Mouse (Mus musculus) midbrain, embryonic 14.5 days (tissue): Measurements from ENCODE around the gene Ctss. TPM values are rescaled to one million over a fixed set of nuclear protein-coding genes. Genes with fewer than 3 reads are reported as not detected.

Experiments
- ATAC-seq: fragments of 200-750 bp; cut with Nextera tagmentation; 2 replicates; pipeline ENCODE4 v1.8.0; 2017; ENCODE audit warnings: moderate number of reproducible peaks, moderate library complexity; ENCODE audit not compliant: low FRiP score, low TSS enrichment
- DNase-seq: peaks from one replicate; pipeline ENCODE4 v3.0.0-alpha.2; 2015
- H3K27ac ChIP-seq: fragments of 300-500 bp; sonication (generic); replicated peaks from 2 replicates; pipeline ENCODE4 v1.5.1; 2014; ENCODE audit warnings: mild to moderate bottlenecking, low read depth, low read length, moderate library complexity
- H3K27me3 ChIP-seq: fragments of 300-500 bp; sonication (generic); 2 replicates; pipeline ENCODE4 v1.6.1; 2014; ENCODE audit warnings: low read length, control low read depth, mixed read lengths; ENCODE audit not compliant: control insufficient read depth, insufficient read depth
- H3K36me3 ChIP-seq: fragments of 300-500 bp; sonication (generic); 2 replicates; pipeline ENCODE4 v1.6.1; 2014; ENCODE audit warnings: low read length, control low read depth; ENCODE audit not compliant: control insufficient read depth, insufficient read depth
- H3K4me1 ChIP-seq: fragments of 300-500 bp; sonication (generic); 2 replicates; pipeline ENCODE4 v1.6.1; 2014; ENCODE audit warnings: mild to moderate bottlenecking, antibody characterized with exemption, low read length, control low read depth; ENCODE audit not compliant: control insufficient read depth, insufficient read depth
- H3K4me2 ChIP-seq: fragments of 300-500 bp; sonication (generic); 2 replicates; pipeline ENCODE4 v1.6.1; 2014; ENCODE audit warnings: mild to moderate bottlenecking, low read length, moderate library complexity
- H3K4me3 ChIP-seq: fragments of 300-500 bp; sonication (generic); replicated peaks from 2 replicates; pipeline ENCODE4 v1.5.1; 2014; ENCODE audit warnings: low read depth, low read length
- H3K9ac ChIP-seq: fragments of 300-500 bp; sonication (generic); replicated peaks from 2 replicates; pipeline ENCODE4 v1.6.1; 2014; ENCODE audit warnings: mild to moderate bottlenecking, low read length, moderate library complexity
- H3K9me3 ChIP-seq: fragments of 300-500 bp; sonication (generic); 2 replicates; pipeline ENCODE4 v1.6.1; 2016; ENCODE audit warnings: low read length, control low read depth, mixed read lengths; ENCODE audit not compliant: control insufficient read depth
- WGBS: fragments of 180-500 bp; shearing (Covaris S2); extraction: QIAGEN DNeasy Blood & Tissue Kit; methylation state at CpG from one replicate; pipeline ENCODE4 v1.1.7; 2014; 5-methylcytosine and 5-hydroxymethylcytosine counted together
- polyA plus RNA-seq: library from polyadenylated mRNA; unstranded; fragments of >200 nt; fragmentation: Nextera tagmentation; extraction: Ambion mirVana; gene quantifications from 2 replicates; pipeline ENCODE4 v1.2.1, GENCODE M21; 2014

Gene Ctss
- polyA plus RNA-seq, 1 experiment from 2014 or later: 17.1 TPM

DNA sequence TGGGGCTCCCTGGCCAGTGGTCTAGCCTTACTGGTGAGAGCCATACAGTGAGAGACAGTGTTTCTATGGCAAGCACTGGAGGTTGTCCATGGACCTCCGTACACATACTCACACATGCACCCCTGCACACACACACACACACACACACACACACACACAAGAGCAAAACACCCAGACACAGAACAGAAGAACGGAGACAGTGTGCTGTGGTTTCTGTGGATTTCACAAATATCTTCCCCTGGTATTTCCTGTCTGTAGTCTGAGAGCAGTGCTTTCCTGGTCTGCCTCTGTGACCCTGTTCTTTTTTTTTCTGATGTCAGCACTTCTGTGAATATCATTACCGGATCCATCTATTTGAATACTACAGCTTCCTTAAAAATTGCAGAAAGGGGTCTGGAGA, 2.9 kb upstream of the Ctss start:
- Histone ChIP-seq H3K4me2 (no peak overlapping the region), H3K9me3 (no peaks in the 10 kb centered on the region), H3K4me3 (no peak overlapping the region), H3K27ac (no peak overlapping the region), H3K4me1 (no peaks in the 10 kb centered on the region), H3K27me3 (no peaks in the 10 kb centered on the region), H3K9ac (no peak overlapping the region), H3K36me3 (no peaks in the 10 kb centered on the region)
- no peak for DNase-seq
- 91% methylated on average over 3 of the region's 3 CpGs for WGBS
- no peak for ATAC-seq

DNA sequence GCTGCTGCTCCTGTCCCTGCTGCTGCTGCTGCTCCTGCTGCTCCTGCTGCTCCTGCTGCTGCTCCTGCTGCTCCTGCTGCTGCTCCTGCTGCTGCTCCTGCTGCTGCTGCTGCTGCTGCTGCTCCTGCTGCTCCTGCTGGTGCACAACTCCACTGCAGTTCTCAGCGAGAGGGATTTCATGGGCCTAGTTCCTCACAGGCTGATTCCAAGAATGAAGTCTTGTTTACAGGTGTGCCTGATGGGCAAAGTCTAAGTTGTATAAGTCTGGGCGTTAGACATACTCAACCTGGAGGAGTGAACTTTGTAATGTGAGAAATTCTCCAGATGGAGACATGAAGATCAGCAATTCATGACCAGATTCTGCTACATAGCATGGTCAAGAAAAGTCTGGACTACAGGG, 1.9 kb upstream of the Ctss start:
- H3K4me1 ChIP-seq: no peaks in the 10 kb centered on the region
- no peaks in the 10 kb centered on the region for H3K36me3 ChIP-seq
- no peaks in the 10 kb centered on the region for H3K27me3 ChIP-seq
- ATAC-seq (no peak), DNase-seq (no peak)
- WGBS: 66% methylated on average over 2 of the region's 2 CpGs
- no peaks in the 10 kb centered on the region for H3K9me3 ChIP-seq
- H3K4me2 ChIP-seq: no peak overlapping the region
- no peak overlapping the region for H3K27ac ChIP-seq
- no peak overlapping the region for H3K9ac ChIP-seq
- H3K4me3 ChIP-seq: no peak overlapping the region

- Histone ChIP-seq H3K27ac (no peak overlapping the region), H3K4me1 (no peaks in the 10 kb centered on the region), H3K36me3 (no peaks in the 10 kb centered on the region), H3K4me2 (no peak overlapping the region), H3K9ac (no peak overlapping the region), H3K9me3 (no peaks in the 10 kb centered on the region), H3K4me3 (no peak overlapping the region), H3K27me3 (no peaks in the 10 kb centered on the region)
- ATAC-seq (no peak), DNase-seq (no peak)
These were observed 475 bp upstream of the Ctss start for GRCm38 (mm10) chr3:95526111-95526510.

GRCm38 (mm10) chr3:95529814-95530213, 3.2 kb downstream of the Ctss start:
- H3K27ac ChIP-seq: no peak overlapping the region
- no peaks in the 10 kb centered on the region for H3K4me1 ChIP-seq
- no peak overlapping the region for H3K9ac ChIP-seq
- ATAC-seq (no peak), DNase-seq (no peak)
- no peaks in the 10 kb centered on the region for H3K9me3 ChIP-seq
- H3K4me3 ChIP-seq: no peak overlapping the region
- H3K27me3 ChIP-seq: no peaks in the 10 kb centered on the region
- no peaks in the 10 kb centered on the region for H3K36me3 ChIP-seq
- H3K4me2 ChIP-seq: no peak overlapping the region
- WGBS: 93% methylated on average over 6 of the region's 6 CpGs

- Histone ChIP-seq H3K27ac (no peak overlapping the region), H3K27me3 (no peaks in the 10 kb centered on the region), H3K9ac (no peak overlapping the region), H3K4me3 (no peak overlapping the region), H3K4me2 (no peak overlapping the region), H3K4me1 (no peaks in the 10 kb centered on the region), H3K9me3 (no peaks in the 10 kb centered on the region), H3K36me3 (no peaks in the 10 kb centered on the region)
- 92% methylated on average over 1 of the region's 1 CpGs for WGBS
- DNase-seq (no peak), ATAC-seq (no peak)
These were observed 4.4 kb downstream of the Ctss start for GRCm38 (mm10) chr3:95531025-95531424.

DNA sequence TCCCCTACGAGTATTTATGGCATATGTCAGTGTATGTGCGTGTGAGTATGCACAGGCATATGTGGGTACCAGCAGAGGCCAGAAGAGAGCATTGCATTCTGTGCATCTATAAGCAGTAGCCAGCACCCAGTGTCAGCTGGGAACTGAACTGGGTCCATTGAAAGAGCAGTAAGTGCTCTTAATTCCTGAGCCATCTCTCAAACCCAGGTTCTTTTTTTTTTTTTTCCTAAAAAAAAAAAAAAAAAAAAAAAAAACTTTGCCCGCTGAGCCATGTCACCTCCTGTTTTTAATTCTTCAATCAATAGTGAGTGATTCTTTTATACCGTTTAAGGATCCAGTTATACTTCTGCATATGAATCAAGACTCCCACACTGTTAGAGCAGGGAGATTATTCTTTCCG, 6.8 kb downstream of the Ctss start:
- Histone ChIP-seq H3K4me2 (no peak overlapping the region), H3K27ac (no peak overlapping the region), H3K36me3 (no peaks in the 10 kb centered on the region), H3K27me3 (no peaks in the 10 kb centered on the region), H3K4me3 (no peak overlapping the region), H3K4me1 (no peaks in the 10 kb centered on the region), H3K9ac (no peak overlapping the region), H3K9me3 (no peaks in the 10 kb centered on the region)
- ATAC-seq (no peak), DNase-seq (no peak)
- 83% methylated on average over 5 of the region's 5 CpGs for WGBS

DNA sequence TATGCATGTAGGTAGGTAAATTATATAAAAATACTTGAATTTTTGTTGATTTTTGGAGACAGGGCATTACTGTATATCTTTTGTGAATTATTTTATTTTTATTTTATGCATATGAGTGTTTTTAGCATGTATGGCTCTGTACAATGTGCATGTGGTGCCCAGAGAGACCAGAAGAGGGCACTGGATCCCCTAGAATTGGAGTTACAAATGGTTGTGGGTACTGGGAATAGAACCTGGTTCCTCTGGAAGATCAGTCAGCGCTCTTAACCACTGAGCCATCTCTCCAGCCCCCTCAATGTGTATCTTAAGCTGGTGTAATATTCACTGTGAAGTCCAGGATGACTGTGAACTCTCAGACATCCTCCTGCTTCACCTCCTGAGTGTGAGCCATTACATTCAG, 8.3 kb downstream of the Ctss start:
- ATAC-seq (no peak), DNase-seq (no peak)
- no peaks in the 10 kb centered on the region for H3K36me3 ChIP-seq
- no peak overlapping the region for H3K4me2 ChIP-seq
- WGBS: 74% methylated on average over 1 of the region's 1 CpGs
- H3K9me3 ChIP-seq: no peaks in the 10 kb centered on the region
- no peak overlapping the region for H3K27ac ChIP-seq
- H3K4me1 ChIP-seq: no peaks in the 10 kb centered on the region
- no peaks in the 10 kb centered on the region for H3K27me3 ChIP-seq
- no peak overlapping the region for H3K4me3 ChIP-seq
- no peak overlapping the region for H3K9ac ChIP-seq

GRCm38 (mm10) chr3:95538936-95539335, 12.3 kb downstream of the Ctss start:
- no peak for ATAC-seq
- Histone ChIP-seq H3K4me1 (no peaks in the 10 kb centered on the region), H3K9ac (no peak overlapping the region), H3K4me2 (no peak overlapping the region), H3K27me3 (no peaks in the 10 kb centered on the region), H3K9me3 (no peaks in the 10 kb centered on the region), H3K27ac (no peak overlapping the region), H3K4me3 (no peak overlapping the region), H3K36me3 (no peaks in the 10 kb centered on the region)
- 88% methylated on average over 10 of the region's 10 CpGs for WGBS
- DNase-seq: no peak

DNA sequence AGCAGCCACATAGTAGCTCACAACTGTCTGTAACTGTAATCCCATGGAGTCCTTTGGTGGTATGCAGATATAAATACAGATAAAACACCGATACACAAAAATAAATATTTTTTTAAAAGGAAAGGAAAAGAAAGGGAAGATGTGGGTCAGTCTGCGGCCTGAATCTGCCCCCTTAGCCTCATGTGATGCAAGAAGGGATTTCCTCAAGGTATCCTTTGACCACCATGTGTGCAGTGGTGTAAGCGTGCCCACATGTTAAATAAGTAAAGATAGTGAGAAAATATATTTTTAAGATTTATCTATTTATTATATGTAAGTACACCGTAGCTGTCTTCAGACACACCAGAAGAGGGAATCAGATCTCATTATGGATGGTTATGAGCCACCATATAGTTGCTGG, 13.3 kb downstream of the Ctss start:
- 95% methylated on average over 4 of the region's 4 CpGs for WGBS
- Histone ChIP-seq H3K36me3 (no peaks in the 10 kb centered on the region), H3K9me3 (no peaks in the 10 kb centered on the region), H3K27me3 (no peaks in the 10 kb centered on the region), H3K4me3 (no peak overlapping the region), H3K4me1 (no peaks in the 10 kb centered on the region), H3K4me2 (no peak overlapping the region), H3K9ac (no peak overlapping the region), H3K27ac (no peak overlapping the region)
- DNase-seq (no peak), ATAC-seq (no peak)
